Mouse (Mus musculus) kidney, postnatal 25 days (tissue): ENCODE measurements at regions not wholly inside any gene's neighbourhood (a gene's known extent, or its start where the extent isn't known, plus 50 kb on each side); places are given as distances from the start of the nearest gene placed in this dataset.
A peak's percentile ranks its signal among the peaks of the same experiment; 100 is the strongest.

Source experiments
- DNase-seq, 2 experiments: peaks; one replicate each; pipeline ENCODE4 v3.0.0; 2021; ENCODE audit warnings: mixed read lengths in 2 of 2

GRCm38 (mm10) chr1:80131354-80131753, 86.9 kb downstream of the Fam124b start:
- DNase-seq = no peak

GRCm38 (mm10) chr1:80123966-80124365, 94.3 kb downstream of the Fam124b start:
- DNase-seq = no peak

GRCm38 (mm10) chr1:80115913-80116312, 102.4 kb downstream of the Fam124b start:
- DNase-seq = no peak

GRCm38 (mm10) chr1:80107747-80108476, 110.4 kb downstream of the Fam124b start:
- DNase-seq = no peak

GRCm38 (mm10) chr1:80106269-80106668, 112.0 kb downstream of the Fam124b start:
- peak in 1 of 2 experiments; percentile 46 for DNase-seq

- DNase-seq = no peak
Measured at GRCm38 (mm10) chr1:80098266-80098665, 120.0 kb downstream of the Fam124b start.

- no peak for DNase-seq
Measured at GRCm38 (mm10) chr1:80091800-80092199, 126.5 kb downstream of the Fam124b start.

GRCm38 (mm10) chr1:80091350-80091749, 126.9 kb downstream of the Fam124b start:
- peak in 1 of 2 experiments; percentile 3 for DNase-seq

GRCm38 (mm10) chr1:80088651-80089050, 129.6 kb downstream of the Fam124b start:
- no peak for DNase-seq

- DNase-seq = no peak
Measured at GRCm38 (mm10) chr1:80076357-80076756, 141.9 kb downstream of the Fam124b start.

- DNase-seq = no peak
Measured at GRCm38 (mm10) chr1:80074376-80074775, 143.9 kb downstream of the Fam124b start.

GRCm38 (mm10) chr1:80073950-80074349, 144.3 kb downstream of the Fam124b start:
- no peak for DNase-seq

- peak; percentile 5 to 28 for DNase-seq
Measured at GRCm38 (mm10) chr1:80069141-80069540, 149.1 kb downstream of the Fam124b start.

- DNase-seq = no peak
Measured at GRCm38 (mm10) chr1:80062121-80062520, 156.2 kb downstream of the Fam124b start.

GRCm38 (mm10) chr1:80061632-80062031, 156.6 kb downstream of the Fam124b start:
- no peak for DNase-seq

GRCm38 (mm10) chr1:80045141-80045540, 173.1 kb downstream of the Fam124b start:
- DNase-seq = no peak

- no peak for DNase-seq
Measured at GRCm38 (mm10) chr1:80040409-80040808, 177.9 kb downstream of the Fam124b start.

GRCm38 (mm10) chr1:80039891-80040290, 178.4 kb downstream of the Fam124b start:
- no peak for DNase-seq

- DNase-seq = no peak
Measured at GRCm38 (mm10) chr1:80039161-80039560, 178.2 kb upstream of the Serpine2 start.

- no peak for DNase-seq
Measured at GRCm38 (mm10) chr1:80038059-80038458, 177.1 kb upstream of the Serpine2 start.

- no peak for DNase-seq
Measured at GRCm38 (mm10) chr1:80036436-80036835, 175.5 kb upstream of the Serpine2 start.

GRCm38 (mm10) chr1:80033522-80033921, 172.5 kb upstream of the Serpine2 start:
- no peak for DNase-seq

- no peak for DNase-seq
Measured at GRCm38 (mm10) chr1:80033121-80033520, 172.1 kb upstream of the Serpine2 start.

GRCm38 (mm10) chr1:80032464-80032863, 171.5 kb upstream of the Serpine2 start:
- DNase-seq = no peak

- DNase-seq = no peak
Measured at GRCm38 (mm10) chr1:80030635-80031034, 169.7 kb upstream of the Serpine2 start.
